Mouse (Mus musculus) liver, embryonic 14.5 days (tissue): ENCODE results near the gene Prim2. TPM values are rescaled to one million over a fixed set of nuclear protein-coding genes. Genes with fewer than 3 reads are reported as not detected.

ENCODE experiments used
- ATAC-seq: fragments of 200-750 bp; cut with Nextera tagmentation; 2 replicates; pipeline ENCODE4 v1.8.0; 2017; ENCODE audit warnings: moderate number of reproducible peaks, mild to moderate bottlenecking, moderate library complexity; ENCODE audit not compliant: insufficient read depth
- DNase-seq, 3 experiments: peaks; one replicate each; pipeline ENCODE4 v3.0.0-alpha.2; 2012 to 2013; ENCODE audit warnings: low read depth in 3 of 3, low spot score in 3 of 3
- H3K27ac ChIP-seq: fragments of 300-500 bp; sonication (generic); 2 replicates; pipeline ENCODE4 v1.5.1; 2014; ENCODE audit warnings: moderate library complexity, mild to moderate bottlenecking, control low read depth, inconsistent platforms
- H3K27me3 ChIP-seq: fragments of 300-500 bp; sonication (generic); 2 replicates; pipeline ENCODE4 v1.6.1; 2014; ENCODE audit warnings: mild to moderate bottlenecking, low read length, moderate library complexity; ENCODE audit not compliant: control insufficient read depth, insufficient read depth
- H3K36me3 ChIP-seq: fragments of 300-500 bp; sonication (generic); replicated peaks from 2 replicates; pipeline ENCODE4 v1.6.1; 2014; ENCODE audit warnings: low read depth; ENCODE audit not compliant: control insufficient read depth, insufficient read depth
- H3K4me1 ChIP-seq, 2 experiments: fragments of 200-500 bp in 1 of 2; fragments of 300-500 bp in 1 of 2; sonication (generic) in 1 of 2; replicated peaks; 2 replicates each; pipeline ENCODE4 v1.6.1; 2012 to 2014; ENCODE audit warnings: antibody characterized with exemption in 1 of 2, inconsistent platforms in 1 of 2, low read length in 1 of 2; ENCODE audit not compliant: control insufficient read depth in 2 of 2, insufficient read depth in 2 of 2
- H3K4me2 ChIP-seq: fragments of 300-500 bp; sonication (generic); 2 replicates; pipeline ENCODE4 v1.6.1; 2014; ENCODE audit warnings: low read depth, mild to moderate bottlenecking, control low read depth, moderate library complexity
- H3K4me3 ChIP-seq, 2 experiments: fragments of 200-500 bp in 1 of 2; fragments of 300-500 bp in 1 of 2; sonication (generic) in 1 of 2; 2 replicates each; pipeline ENCODE4 v1.5.1; 2012 to 2014; ENCODE audit warnings: low read depth in 2 of 2, low read length in 2 of 2, mild to moderate bottlenecking in 2 of 2, control low read depth in 1 of 2, inconsistent platforms in 1 of 2, moderate library complexity in 1 of 2; ENCODE audit not compliant: insufficient read depth in 1 of 2
- H3K9ac ChIP-seq: fragments of 300-500 bp; sonication (generic); replicated peaks from 2 replicates; pipeline ENCODE4 v1.6.1; 2014; ENCODE audit warnings: mild to moderate bottlenecking, control low read depth, moderate library complexity
- H3K9me3 ChIP-seq: fragments of 300-500 bp; sonication (generic); 2 replicates; pipeline ENCODE4 v1.6.1; 2016; ENCODE audit warnings: low read length, mixed read lengths; ENCODE audit not compliant: control insufficient read depth
- CTCF ChIP-seq: IDR thresholded peaks from 2 replicates; pipeline ENCODE4 v1.5.1; 2016; ENCODE audit warnings: antibody characterized with exemption, low read depth, control low read depth
- EP300 ChIP-seq: IDR thresholded peaks from 2 replicates; pipeline ENCODE4 v1.6.1; 2016; ENCODE audit warnings: antibody characterized with exemption, low read depth
- WGBS: fragments of 180-500 bp; shearing (Covaris S2); extraction: QIAGEN DNeasy Blood & Tissue Kit; methylation state at CpG from one replicate; pipeline ENCODE4 v1.1.7; 2014; ENCODE audit not compliant: insufficient replicate concordance; 5-methylcytosine and 5-hydroxymethylcytosine counted together
- polyA plus RNA-seq, 2 experiments: library from polyadenylated mRNA; depleted of rRNA in 1 of 2; stranded (reverse) in 1 of 2; unstranded in 1 of 2; fragments of >200 nt; fragmentation: Nextera tagmentation in 1 of 2; extraction: Ambion mirVana in 1 of 2; gene quantifications; 2 replicates each; pipeline versions ENCODE4 v1.2.1 to v1.2.3; 2012 to 2014

The Prim2 gene
- polyA plus RNA-seq, 2 experiments, result 34.1 to 38.1 TPM

- ATAC-seq, result no peak
- WGBS, result 87% methylated on average over 5 of the region's 5 CpGs
Observed at GRCm38 (mm10) chr1:33523223-33523622, 146.4 kb downstream of the Prim2 start.

GRCm38 (mm10) chr1:33515124-33515523 is 154.5 kb downstream of the Prim2 start:
- no peak overlapping the region for H3K4me2 ChIP-seq
- DNase-seq, result no peak
- 85% methylated on average over 8 of the region's 8 CpGs for WGBS
- H3K36me3 ChIP-seq, result peaks cover 2% of the 10 kb centered on the region
- no peaks in the 10 kb centered on the region for H3K27me3 ChIP-seq
- no peaks in the 10 kb centered on the region for H3K9me3 ChIP-seq
- no peak for ATAC-seq
- H3K4me3 ChIP-seq, result no peak overlapping the region
- H3K27ac ChIP-seq, result no peak overlapping the region
- TF ChIP-seq CTCF, result no peak
- no peak for TF ChIP-seq EP300
- H3K9ac ChIP-seq, result no peak overlapping the region
- H3K4me1 ChIP-seq, result no peaks in the 10 kb centered on the region

More at GRCm38 (mm10) chr1:33523223-33523622, 146.4 kb downstream of the Prim2 start:
- no peaks in the 10 kb centered on the region for H3K27me3 ChIP-seq
- H3K9me3 ChIP-seq, result no peaks in the 10 kb centered on the region
- no peaks in the 10 kb centered on the region for H3K36me3 ChIP-seq
- DNase-seq, result no peak
- H3K27ac ChIP-seq, result no peak overlapping the region
- TF ChIP-seq CTCF (no peak), EP300 (no peak)
- H3K4me2 ChIP-seq, result no peak overlapping the region
- no peak overlapping the region for H3K4me3 ChIP-seq
- H3K4me1 ChIP-seq, result no peaks in the 10 kb centered on the region
- no peak overlapping the region for H3K9ac ChIP-seq

GRCm38 (mm10) chr1:33511310-33511709 is 158.3 kb downstream of the Prim2 start:
- TF ChIP-seq EP300, result no peak
- TF ChIP-seq CTCF, result no peak
- no peak for DNase-seq
- Histone ChIP-seq H3K9me3 (no peaks in the 10 kb centered on the region), H3K36me3 (peaks cover 2% of the 10 kb centered on the region), H3K9ac (no peak overlapping the region), H3K4me2 (no peak overlapping the region), H3K27me3 (no peaks in the 10 kb centered on the region), H3K4me1 (no peaks in the 10 kb centered on the region), H3K27ac (no peak overlapping the region), H3K4me3 (no peak overlapping the region)
- no peak for ATAC-seq
- WGBS, result 90% methylated on average over 4 of the region's 4 CpGs

- TF ChIP-seq CTCF (no peak), EP300 (no peak)
- H3K4me3 ChIP-seq, result no peak overlapping the region
- ATAC-seq (no peak), DNase-seq (no peak)
- H3K9ac ChIP-seq, result no peak overlapping the region
- no peaks in the 10 kb centered on the region for H3K9me3 ChIP-seq
- H3K4me2 ChIP-seq, result no peak overlapping the region
- H3K27ac ChIP-seq, result no peak overlapping the region
- peaks cover 0 to 6% of the 10 kb centered on the region in 2 experiments; a peak in 1 of 4 replicates for H3K4me1 ChIP-seq
- no peaks in the 10 kb centered on the region for H3K27me3 ChIP-seq
- H3K36me3 ChIP-seq, result no peaks in the 10 kb centered on the region; the same call in 1 of the 2 replicates
- WGBS, result 77% methylated on average over 5 of the region's 5 CpGs
Observed at GRCm38 (mm10) chr1:33504371-33504770, 165.2 kb downstream of the Prim2 start.

GRCm38 (mm10) chr1:33502890-33503289 is 166.7 kb downstream of the Prim2 start:
- H3K36me3 ChIP-seq, result no peaks in the 10 kb centered on the region; the same call in 1 of the 2 replicates
- H3K9ac ChIP-seq, result no peak overlapping the region
- H3K4me2 ChIP-seq, result no peak overlapping the region
- DNase-seq (no peak), ATAC-seq (no peak)
- H3K27ac ChIP-seq, result no peak overlapping the region
- H3K4me1 ChIP-seq, result peaks cover 0 to 6% of the 10 kb centered on the region in 2 experiments; a peak in 1 of 4 replicates
- no peak overlapping the region for H3K4me3 ChIP-seq
- no peaks in the 10 kb centered on the region for H3K27me3 ChIP-seq
- no peaks in the 10 kb centered on the region for H3K9me3 ChIP-seq
- TF ChIP-seq CTCF (no peak), EP300 (no peak)
- WGBS, result 33% methylated on average over 7 of the region's 7 CpGs
